Mouse (Mus musculus) spleen, postnatal 10 days (tissue): ENCODE results near the gene Il4ra.

Source experiments
- DNase-seq, 2 experiments: peaks; one replicate each; pipeline ENCODE4 v3.0.0; 2021 to 2022; ENCODE audit warnings: low spot score in 2 of 2

Gene Il4ra

GRCm38 (mm10) chr7:125599373-125599973 is 47.6 kb downstream of the Il4ra start:
- DNase-seq, result no peak

- no peak for DNase-seq
Measured at GRCm38 (mm10) chr7:125600136-125600535, 48.2 kb downstream of the Il4ra start.

DNA sequence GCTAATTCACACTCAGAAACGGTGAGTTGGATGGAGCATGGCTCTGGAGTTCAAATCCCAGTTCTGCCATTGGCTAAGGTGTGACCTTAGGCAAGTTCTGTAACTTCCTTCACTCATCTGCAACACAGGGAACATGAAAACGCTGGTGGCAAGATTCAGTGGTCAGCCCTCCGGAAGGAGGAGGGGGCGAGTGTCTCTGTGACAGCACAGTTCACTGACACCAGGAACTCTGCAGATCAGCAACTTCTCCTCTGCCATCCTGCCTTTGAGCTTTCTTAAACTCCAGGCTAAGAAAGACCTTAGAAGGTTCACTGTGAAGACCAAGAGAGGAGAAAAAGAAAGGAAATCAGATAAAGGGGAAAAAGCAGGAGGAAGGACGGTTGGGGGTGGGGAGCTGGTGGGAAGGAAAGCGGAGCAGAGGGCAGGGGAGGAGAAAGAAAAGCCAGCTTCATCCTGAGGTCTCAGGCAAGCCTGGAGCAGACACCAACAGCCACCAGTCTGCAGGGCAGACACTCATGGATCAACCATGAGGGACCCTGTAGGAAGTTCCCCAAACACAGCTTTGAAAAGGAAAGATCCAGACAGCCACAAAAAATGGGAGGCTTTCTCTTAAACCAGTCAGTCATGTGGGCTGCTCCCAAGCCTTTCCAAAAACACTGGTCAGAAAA is 48.8 kb downstream of the Il4ra start:
- no peak for DNase-seq

DNA sequence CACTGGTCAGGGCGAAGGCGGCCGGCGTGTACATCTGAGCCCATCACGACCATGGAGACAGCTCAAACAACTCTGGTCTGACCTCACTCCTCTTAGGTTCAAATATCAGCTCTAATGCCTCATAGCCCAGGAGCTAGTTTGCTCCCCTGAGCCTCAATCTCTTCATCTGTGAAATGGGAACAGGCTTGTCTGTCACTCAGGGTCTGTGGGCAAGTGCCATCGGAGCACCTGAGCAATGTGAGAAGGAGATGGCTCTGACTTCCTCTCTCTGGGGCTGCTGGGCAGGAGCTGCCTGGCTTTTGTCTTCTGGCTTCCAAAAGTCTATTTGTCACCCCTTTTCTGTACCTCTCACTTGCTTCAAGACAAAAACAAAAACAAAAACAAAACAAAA is 49.4 kb downstream of the Il4ra start:
- DNase-seq, result no peak

- no peak for DNase-seq
Measured at GRCm38 (mm10) chr7:125601821-125602448, 50.0 kb downstream of the Il4ra start.

- peak in 1 of 2 experiments; percentile 72 for DNase-seq
Measured at GRCm38 (mm10) chr7:125603185-125603631, 51.3 kb downstream of the Il4ra start, which contains the start of gene Il21r. Gene Il21r, plus strand, starts transcription at chr7:125603429.

DNA sequence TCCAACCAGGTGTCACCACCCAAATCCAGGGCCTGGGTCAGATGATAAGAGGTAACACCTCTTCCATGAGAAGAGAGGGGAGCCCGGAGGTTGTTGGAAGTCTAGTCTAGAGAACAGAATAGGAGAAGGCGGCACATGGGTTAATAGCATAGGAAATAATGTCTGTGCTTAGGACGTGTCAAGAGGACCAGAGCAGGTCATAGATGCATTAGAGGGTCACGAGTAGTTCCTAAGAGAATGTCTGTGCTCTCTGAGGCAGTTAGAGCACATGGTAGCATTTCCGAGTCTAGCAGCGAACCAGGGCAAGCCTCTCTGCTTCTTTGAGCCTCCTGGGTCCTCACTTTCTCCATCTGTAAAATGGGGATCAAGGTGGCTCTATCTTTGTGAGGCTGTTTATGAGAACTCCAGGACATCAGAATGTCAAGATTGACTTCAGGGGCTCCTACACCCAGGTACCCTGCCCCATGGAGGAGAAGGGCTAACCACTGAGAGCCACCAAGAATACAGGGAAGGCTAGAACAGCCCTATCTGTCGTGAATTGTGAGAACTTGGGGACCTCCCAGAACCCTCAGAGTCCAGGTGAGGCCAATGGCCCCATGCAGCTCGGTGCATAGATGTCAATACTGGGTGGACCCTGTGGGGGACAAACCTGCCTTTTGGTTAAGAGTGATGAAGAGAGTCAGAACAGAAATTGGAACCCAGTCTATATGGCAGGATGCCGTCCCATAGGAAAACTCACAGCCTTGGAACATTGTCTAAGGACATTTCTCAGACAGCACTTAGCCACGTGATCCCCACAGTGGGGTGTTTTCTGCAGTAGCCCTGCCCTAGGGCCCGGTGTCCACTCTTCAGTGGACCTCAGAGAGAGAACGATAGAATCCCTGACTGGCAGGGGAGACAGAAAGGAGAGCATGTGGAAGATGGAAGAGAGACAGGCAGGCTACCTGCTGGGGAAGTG is 52.7 kb downstream of the Il4ra start:
- DNase-seq, result no peak

DNA sequence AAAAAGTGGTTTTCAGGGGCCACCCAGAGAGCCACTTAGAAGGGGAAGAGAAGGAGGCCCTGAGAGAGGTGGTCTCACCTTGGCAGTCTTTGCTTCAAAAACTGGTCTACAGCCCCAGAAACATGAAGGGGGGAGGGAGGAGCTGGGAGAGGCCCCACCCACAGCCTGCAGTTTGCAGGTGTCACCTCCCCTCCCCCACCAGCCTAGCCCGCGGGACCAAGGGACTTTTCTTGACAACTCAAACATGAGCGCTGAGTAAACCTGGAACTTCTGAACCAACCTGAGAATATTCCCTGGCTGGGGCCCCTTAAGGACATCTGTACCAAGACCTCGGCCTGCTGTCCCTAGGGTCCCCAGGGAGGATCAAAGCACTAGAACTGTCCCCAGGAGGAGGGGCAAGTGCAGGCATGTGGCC is 53.8 kb downstream of the Il4ra start:
- DNase-seq, result peak in 1 of 2 experiments; percentile 82

DNA sequence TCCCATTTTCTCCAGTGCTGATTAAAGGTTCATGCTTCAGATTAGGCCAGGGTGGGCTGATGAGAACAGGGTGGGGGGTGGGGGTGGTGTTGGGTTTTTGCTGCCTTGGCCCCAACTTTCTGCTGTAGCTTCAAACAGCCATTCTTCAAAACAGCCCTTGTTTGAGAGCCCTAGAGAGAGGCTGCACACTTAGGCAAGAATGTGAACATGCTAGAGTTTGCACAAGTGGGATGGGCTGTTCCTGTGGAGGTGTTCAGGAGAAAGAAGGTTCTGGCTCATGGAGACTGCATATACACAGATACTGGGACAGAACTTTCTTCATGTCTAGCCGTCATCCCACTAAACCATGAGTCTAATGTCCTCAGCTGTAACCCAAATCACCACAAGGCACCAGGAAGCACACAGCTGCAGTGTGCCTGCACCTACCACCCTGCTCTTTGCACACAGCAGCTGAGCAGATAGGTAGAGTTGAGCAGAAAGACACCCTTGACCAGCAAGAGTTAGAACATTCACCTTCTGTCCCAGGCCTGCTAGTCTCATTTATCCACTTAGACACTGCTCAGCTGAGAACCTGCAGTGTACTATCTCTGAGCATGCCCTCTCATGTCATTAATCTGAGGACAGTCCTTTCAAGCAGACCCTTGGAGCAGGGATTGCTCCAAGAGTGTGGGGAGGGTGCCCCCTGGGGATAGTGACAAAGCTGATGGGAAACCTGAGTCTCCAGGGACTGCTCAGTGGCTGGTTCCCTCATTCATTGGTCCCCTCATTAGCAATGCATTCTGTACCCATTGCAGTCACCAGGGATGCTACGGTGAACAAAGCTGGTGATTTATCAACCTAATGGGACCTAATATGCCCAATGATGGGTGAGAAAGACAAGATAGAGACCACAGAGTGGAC is 54.6 kb downstream of the Il4ra start:
- no peak for DNase-seq

DNA sequence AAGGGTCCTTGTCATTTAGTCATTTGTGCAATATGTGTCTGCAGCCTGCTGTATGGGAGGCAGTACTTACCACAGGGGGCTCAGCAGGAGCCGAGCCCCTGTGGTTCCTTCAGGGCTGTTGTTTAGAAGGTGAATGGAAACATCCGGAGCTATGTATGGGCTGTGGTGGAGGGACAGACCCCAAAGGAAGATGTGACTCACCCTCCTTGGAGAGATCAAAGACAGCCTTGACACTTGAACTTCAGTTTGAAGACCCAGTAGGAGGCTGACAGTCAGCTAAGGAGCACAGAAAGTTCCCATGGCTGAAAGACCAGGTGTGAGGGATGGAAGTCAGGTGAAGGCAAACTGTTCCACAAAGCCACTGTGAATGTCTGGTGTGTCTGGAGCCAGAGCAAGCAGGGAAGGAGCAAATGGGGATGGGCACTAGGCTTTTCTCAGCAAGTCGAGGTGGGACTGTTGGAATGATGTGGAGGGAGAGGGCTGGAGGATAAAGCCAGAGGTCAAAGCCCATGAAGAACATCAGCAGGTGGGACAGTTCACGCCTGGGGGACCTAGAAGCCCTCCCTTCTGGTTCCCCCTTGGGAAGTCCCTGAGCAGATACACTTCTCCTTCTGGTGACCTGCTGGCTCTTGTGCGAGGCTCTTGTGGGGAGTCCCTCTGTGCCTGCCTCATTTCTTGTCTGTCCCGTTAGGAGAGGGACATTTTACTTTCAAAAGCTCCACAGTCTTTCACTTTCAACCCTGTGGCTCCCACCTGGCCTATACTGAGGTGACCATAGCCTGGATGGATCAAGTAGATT is 55.7 kb downstream of the Il4ra start:
- DNase-seq, result no peak

DNA sequence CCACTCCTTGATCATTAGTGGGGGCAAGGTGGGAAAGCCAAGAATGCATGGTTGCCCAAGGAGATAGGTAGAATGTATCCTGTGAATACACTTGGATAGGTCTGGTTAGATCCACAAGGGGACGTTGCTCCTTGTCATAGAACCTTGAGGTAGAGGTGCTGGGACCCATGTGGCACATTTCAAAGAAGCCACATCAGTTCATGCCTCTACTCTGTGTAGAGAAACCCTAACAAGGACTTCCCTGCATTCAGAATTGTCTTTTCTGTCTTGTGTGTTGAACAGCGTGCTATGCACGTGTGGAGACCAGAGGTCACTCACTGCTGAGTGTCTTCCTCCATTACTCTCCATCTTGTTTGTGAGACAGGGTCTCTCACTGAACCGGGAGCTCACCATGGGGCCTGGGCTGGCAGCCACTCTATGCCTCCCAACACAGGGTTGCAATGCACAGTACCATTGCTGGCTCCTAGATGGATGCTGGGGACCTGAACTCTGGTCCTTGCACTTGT is 56.3 kb downstream of the Il4ra start:
- no peak for DNase-seq

GRCm38 (mm10) chr7:125613579-125613978 is 61.7 kb downstream of the Il4ra start:
- no peak for DNase-seq

GRCm38 (mm10) chr7:125615453-125615852 is 63.5 kb downstream of the Il4ra start:
- DNase-seq, result no peak

DNA sequence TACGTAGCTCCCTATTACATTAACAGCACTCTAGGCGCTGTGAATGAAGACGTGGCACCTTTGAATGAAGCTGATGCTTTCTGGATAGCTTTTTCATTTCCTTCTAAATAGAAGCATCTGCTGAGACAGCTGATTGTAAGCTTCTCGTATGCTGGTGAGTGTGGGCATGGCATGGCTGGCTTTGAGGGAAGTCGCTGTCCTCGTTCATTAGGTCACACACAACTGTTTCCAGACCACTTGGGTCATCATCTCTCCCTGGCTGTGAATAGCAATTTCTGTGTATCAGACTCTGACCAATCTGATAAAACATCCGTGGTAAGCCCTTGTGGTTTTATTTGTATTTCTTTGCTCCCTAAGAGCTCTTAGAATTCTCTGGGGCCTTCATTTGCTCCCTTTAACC is 66.1 kb downstream of the Il4ra start:
- DNase-seq, result no peak

- no peak for DNase-seq
Measured at GRCm38 (mm10) chr7:125620077-125620476, 68.2 kb downstream of the Il4ra start.

GRCm38 (mm10) chr7:125622741-125623685 is 71.1 kb downstream of the Il4ra start:
- no peak for DNase-seq

DNA sequence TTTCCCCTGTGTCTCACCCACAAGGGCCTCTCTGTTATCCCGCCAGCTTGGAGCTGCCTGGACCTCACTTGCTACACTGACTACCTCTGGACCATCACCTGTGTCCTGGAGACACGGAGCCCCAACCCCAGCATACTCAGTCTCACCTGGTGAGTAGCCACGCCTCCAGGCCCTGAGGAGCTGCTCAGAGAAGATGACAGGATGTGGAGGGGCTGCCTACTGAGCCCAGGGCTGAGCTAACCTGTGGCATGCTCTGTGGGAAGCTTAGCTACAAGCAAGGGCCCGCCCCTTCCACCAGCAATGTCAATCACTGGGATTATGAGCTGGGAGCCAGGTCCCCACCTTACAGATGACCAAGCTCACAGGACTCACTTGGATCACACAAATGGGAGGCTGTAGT is 73.3 kb downstream of the Il4ra start:
- no peak for DNase-seq

DNA sequence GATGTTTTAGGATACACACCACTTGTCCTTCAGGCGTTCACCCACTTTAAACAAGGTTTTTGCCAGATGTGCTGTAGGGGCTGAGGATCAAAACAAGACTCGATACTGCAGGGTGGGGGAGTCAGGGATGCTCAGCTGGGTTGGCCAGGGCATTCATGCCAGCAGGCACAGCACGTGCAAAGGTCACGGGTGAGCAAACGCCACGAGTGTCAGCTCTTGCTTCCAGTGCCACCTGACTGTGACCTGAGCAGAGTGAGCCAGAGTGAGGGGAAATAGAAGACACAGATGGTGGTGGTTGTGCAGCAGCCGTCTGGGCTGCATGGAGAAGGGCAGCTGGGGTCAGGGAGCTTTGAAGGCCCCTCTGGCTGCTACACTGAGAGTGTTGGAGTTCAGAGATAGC is 73.9 kb downstream of the Il4ra start:
- DNase-seq, result peak in 1 of 2 experiments; percentile 46
